ENCODE assay signal across 19 mouse cellular contexts in genomic region chr9:45694256-45694655, GRCm38 (mm10).
DNase-seq lines count a peak whose midpoint lies in the region; ATAC-seq lines count a peak whose summit lies in the region.
"Had no signal": no experiment of that assay in that cellular context is flagged by ENCODE, and none has a peak within 500 bp of the region (broad histone marks: within the 10 kb centered on the region; RNA-seq: fewer than 3 reads in every experiment).

No protein-coding gene starts in this region.

- no peak for ATAC-seq in limb, embryonic 12.5 days (ENCODE audit: insufficient number of reproducible peaks, insufficient read depth, low FRiP score, low TSS enrichment, low read depth)
- no peak for ATAC-seq in forebrain, embryonic 14.5 days
- ATAC-seq in megakaryocyte, adult 5-6 weeks (ENCODE audit: poor library complexity, severe bottlenecking), result peak; percentile 43; the same call in 1 of the 2 replicates
- ATAC-seq in neural tube, embryonic 14.5 days (ENCODE audit: low read depth), result no peak
- ATAC-seq in erythroid progenitor cell, adult 5-6 weeks (replicated peaks; ENCODE audit: low FRiP score, poor library complexity, severe bottlenecking), result no peak
- ATAC-seq: intestine, embryonic 16.5 days; liver, embryonic 12.5 days had no signal

- H3K4me3 ChIP-seq in limb, embryonic 12.5 days (replicated peaks), result no peak overlapping the region
- H3K4me3 ChIP-seq in limb, embryonic 10.5 days, result no peak overlapping the region
- no peak overlapping the region for H3K4me3 ChIP-seq in forebrain, embryonic 14.5 days (ENCODE audit: low read depth, low read length)
- H3K4me3 ChIP-seq in neural tube, embryonic 14.5 days (ENCODE audit: low read depth, low read length), result no peak overlapping the region
- H3K4me3 ChIP-seq: embryonic facial prominence, embryonic 15.5 days; heart, embryonic 13.5 days; left cerebral cortex, adult 2 months; liver, embryonic 12.5 days; myocyte had no signal

- H3K27me3 ChIP-seq in limb, embryonic 12.5 days, result peaks cover 12% of the 10 kb centered on the region; the same call in 1 of the 2 replicates
- H3K27me3 ChIP-seq in limb, embryonic 10.5 days (ENCODE audit: low read depth, poor library complexity, severe bottlenecking), result no peaks in the 10 kb centered on the region
- H3K27me3 ChIP-seq in forebrain, embryonic 14.5 days (replicated peaks; ENCODE audit: control insufficient read depth, insufficient read depth, low read length), result no peaks in the 10 kb centered on the region
- H3K27me3 ChIP-seq in neural tube, embryonic 14.5 days (ENCODE audit: control insufficient read depth, insufficient read depth, low read length), result no peaks in the 10 kb centered on the region
- H3K27me3 ChIP-seq: embryonic facial prominence, embryonic 15.5 days had no signal

- H3K4me1 ChIP-seq in limb, embryonic 12.5 days (replicated peaks), result peaks cover 14% of the 10 kb centered on the region
- H3K4me1 ChIP-seq in limb, embryonic 10.5 days, result peaks cover 10% of the 10 kb centered on the region; the same call in 1 of the 2 replicates
- H3K4me1 ChIP-seq in forebrain, embryonic 14.5 days (ENCODE audit: control insufficient read depth, insufficient read depth, low read length), result peaks cover 19% of the 10 kb centered on the region
- H3K4me1 ChIP-seq in neural tube, embryonic 14.5 days (ENCODE audit: control insufficient read depth, insufficient read depth, low read length), result peaks cover 17% of the 10 kb centered on the region
- H3K4me1 ChIP-seq: embryonic facial prominence, embryonic 15.5 days; liver, embryonic 12.5 days had no signal

- H3K36me3 ChIP-seq in limb, embryonic 12.5 days, result no peaks in the 10 kb centered on the region
- no peaks in the 10 kb centered on the region for H3K36me3 ChIP-seq in limb, embryonic 10.5 days
- H3K36me3 ChIP-seq in forebrain, embryonic 14.5 days (ENCODE audit: control insufficient read depth, insufficient read depth, low read length), result no peaks in the 10 kb centered on the region
- no peaks in the 10 kb centered on the region for H3K36me3 ChIP-seq in neural tube, embryonic 14.5 days (ENCODE audit: control insufficient read depth, insufficient read depth, low read length)
- H3K36me3 ChIP-seq: embryonic facial prominence, embryonic 15.5 days; heart, embryonic 13.5 days; liver, embryonic 12.5 days had no signal

- H3K9me3 ChIP-seq in limb, embryonic 12.5 days, result no peaks in the 10 kb centered on the region
- no peaks in the 10 kb centered on the region for H3K9me3 ChIP-seq in limb, embryonic 10.5 days (replicated peaks)
- no peaks in the 10 kb centered on the region for H3K9me3 ChIP-seq in forebrain, embryonic 14.5 days (replicated peaks; ENCODE audit: control insufficient read depth, low read length)
- no peaks in the 10 kb centered on the region for H3K9me3 ChIP-seq in neural tube, embryonic 14.5 days (ENCODE audit: control insufficient read depth, low read length)
- H3K9me3 ChIP-seq: embryonic facial prominence, embryonic 15.5 days; heart, embryonic 13.5 days; liver, embryonic 12.5 days had no signal

- DNase-seq in limb, embryonic 10.5 days (ENCODE audit: low spot score), result no peak
- DNase-seq in forebrain, embryonic 14.5 days (ENCODE audit: low spot score), result no peak
- no peak for DNase-seq in heart, adult 8-10 months (ENCODE audit: low spot score)
- no peak for DNase-seq in adrenal gland, postnatal 36 days
- DNase-seq: adrenal gland, postnatal 14 days; cerebellum, adult 9-10 months; kidney, postnatal 4 days; lung, postnatal 14 days; thymus, postnatal 25 days had no signal

- no peak overlapping the region for H3K4me2 ChIP-seq in limb, embryonic 12.5 days
- H3K4me2 ChIP-seq in forebrain, embryonic 14.5 days (ENCODE audit: low read length), result no peak overlapping the region
- H3K4me2 ChIP-seq in neural tube, embryonic 14.5 days (ENCODE audit: low read depth, low read length), result no peak overlapping the region
- H3K4me2 ChIP-seq: embryonic facial prominence, embryonic 15.5 days; heart, embryonic 13.5 days; liver, embryonic 12.5 days had no signal

- H3K9ac ChIP-seq in limb, embryonic 12.5 days (replicated peaks), result no peak overlapping the region
- peak overlapping the region; percentile 29; the same call in 1 of the 2 replicates for H3K9ac ChIP-seq in forebrain, embryonic 14.5 days (ENCODE audit: low read length)
- H3K9ac ChIP-seq in neural tube, embryonic 14.5 days (replicated peaks; ENCODE audit: low read depth, low read length), result 0 out of 2 replicates have a peak overlapping the region, but pooled peaks have one; percentile 21
- H3K9ac ChIP-seq: embryonic facial prominence, embryonic 15.5 days; heart, embryonic 13.5 days; liver, embryonic 12.5 days had no signal

- 24% methylated on average over 2 of the region's 2 CpGs for WGBS in limb, embryonic 12.5 days
- 36% methylated on average over 2 of the region's 2 CpGs for WGBS in limb, embryonic 10.5 days
- WGBS in forebrain, embryonic 14.5 days, result 4% methylated on average over 2 of the region's 2 CpGs
- WGBS in neural tube, embryonic 14.5 days, result 31% methylated on average over 2 of the region's 2 CpGs

- H3K27ac ChIP-seq in limb, embryonic 12.5 days, result 0 out of 2 replicates have a peak overlapping the region, but pooled peaks have one; percentile 56
- no peak overlapping the region for H3K27ac ChIP-seq in limb, embryonic 10.5 days
- peak overlapping the region; percentile 82 for H3K27ac ChIP-seq in forebrain, embryonic 14.5 days (ENCODE audit: low read depth, low read length)
- peak overlapping the region; percentile 72; the same call in 1 of the 2 replicates for H3K27ac ChIP-seq in neural tube, embryonic 14.5 days (ENCODE audit: low read depth, low read length)
- H3K27ac ChIP-seq: embryonic facial prominence, embryonic 15.5 days; heart, embryonic 13.5 days; left cerebral cortex, adult 2 months; liver, embryonic 12.5 days had no signal
